Mouse (Mus musculus): ENCODE results near the gene Grhpr. TPM values are rescaled to one million over a fixed set of nuclear protein-coding genes. Genes with fewer than 3 reads are reported as not detected.

The Grhpr gene
- 48.6 and 48.8 TPM in 2 replicates for polyA plus RNA-seq (2014; fragmentation: Nextera tagmentation; extraction: Ambion mirVana)

DNA sequence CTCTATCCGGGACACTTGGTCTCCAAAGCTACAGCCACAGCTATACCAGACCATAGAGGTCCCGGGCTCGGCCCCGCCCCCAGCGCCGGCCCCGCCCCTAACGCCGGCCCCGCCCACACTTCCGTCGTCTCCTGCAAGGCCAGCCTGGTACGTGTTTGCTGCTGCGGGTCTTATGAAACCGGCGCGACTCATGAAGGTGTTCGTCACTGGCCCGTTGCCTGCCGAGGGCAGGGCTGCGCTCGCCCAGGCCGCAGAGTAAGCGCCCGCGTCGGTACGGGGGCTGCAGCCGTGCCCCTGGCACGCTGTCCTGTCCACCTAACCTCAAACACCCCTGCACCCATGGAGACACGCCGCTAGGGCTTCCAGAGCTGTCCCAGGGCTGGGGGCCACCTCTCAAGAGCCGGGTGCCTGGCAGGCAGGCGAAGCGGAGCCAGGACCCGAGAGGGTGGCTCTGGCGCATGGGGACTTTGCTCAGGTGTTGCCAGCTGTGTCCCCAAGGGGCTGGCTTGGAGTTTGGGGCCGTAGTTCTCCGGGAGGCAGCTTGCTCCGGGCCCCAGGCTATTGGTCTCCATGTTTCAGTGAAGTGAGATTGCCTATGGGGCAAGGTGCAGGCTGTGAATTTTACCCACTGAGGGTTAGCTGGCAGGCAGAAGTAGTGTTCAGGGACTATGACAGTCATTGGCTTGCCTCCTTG, at the start of gene Grhpr:
Gene Grhpr (plus strand): TSS at position 116 of the 694 bp plus-strand sequence.
- Histone ChIP-seq H3K27ac (ENCODE audit: low read depth, low read length) (no peak within 1 kb of the TSS), H3K9ac (ENCODE audit: low read length) (peak within 1 kb of the TSS; percentile 72), H3K27me3 (ENCODE audit: control insufficient read depth, insufficient read depth, low read length) (no peaks in the 10 kb centered on the region), H3K4me3 (ENCODE audit: low read depth, low read length) (peak within 1 kb of the TSS; percentile 58), H3K9me3 (ENCODE audit: control insufficient read depth, low read length) (no peaks in the 10 kb centered on the region), H3K4me2 (ENCODE audit: low read depth, low read length, severe bottlenecking) (peak within 1 kb of the TSS; percentile 88), H3K36me3 (ENCODE audit: control insufficient read depth, insufficient read depth, low read length) (no peaks in the 10 kb centered on the region), H3K4me1 (replicated peaks; ENCODE audit: control insufficient read depth, insufficient read depth, low read length) (no peaks in the 10 kb centered on the region)
- peak; percentile 93 for ATAC-seq (replicated peaks; ENCODE audit: low FRiP score)
- WGBS = under 1% methylated on average over 40 of the region's 40 CpGs
- peak; percentile 96 for DNase-seq (ENCODE audit: low spot score)

- no peak for ATAC-seq (replicated peaks; ENCODE audit: low FRiP score)
- H3K36me3 ChIP-seq (ENCODE audit: control insufficient read depth, insufficient read depth, low read length) = no peaks in the 10 kb centered on the region
- no peak for DNase-seq (ENCODE audit: low spot score)
- 87% methylated on average over 6 of the region's 6 CpGs for WGBS
- H3K4me1 ChIP-seq (replicated peaks; ENCODE audit: control insufficient read depth, insufficient read depth, low read length) = no peaks in the 10 kb centered on the region
- no peak overlapping the region for H3K9ac ChIP-seq (ENCODE audit: low read length)
- no peak overlapping the region for H3K27ac ChIP-seq (ENCODE audit: low read depth, low read length)
- no peak overlapping the region for H3K4me2 ChIP-seq (ENCODE audit: low read depth, low read length, severe bottlenecking)
- no peaks in the 10 kb centered on the region for H3K27me3 ChIP-seq (ENCODE audit: control insufficient read depth, insufficient read depth, low read length)
- no peak overlapping the region for H3K4me3 ChIP-seq (ENCODE audit: low read depth, low read length)
- H3K9me3 ChIP-seq (ENCODE audit: control insufficient read depth, low read length) = no peaks in the 10 kb centered on the region
These were observed 49.5 kb upstream of the Grhpr start for GRCm38 (mm10) chr4:44931732-44932131.

GRCm38 (mm10) chr4:44938359-44939340, 42.5 kb upstream of the Grhpr start:
- Histone ChIP-seq H3K4me3 (ENCODE audit: low read depth, low read length) (no peak overlapping the region), H3K9me3 (ENCODE audit: control insufficient read depth, low read length) (no peaks in the 10 kb centered on the region), H3K9ac (ENCODE audit: low read length) (no peak overlapping the region), H3K27me3 (ENCODE audit: control insufficient read depth, insufficient read depth, low read length) (no peaks in the 10 kb centered on the region), H3K27ac (ENCODE audit: low read depth, low read length) (no peak overlapping the region), H3K36me3 (ENCODE audit: control insufficient read depth, insufficient read depth, low read length) (no peaks in the 10 kb centered on the region), H3K4me1 (replicated peaks; ENCODE audit: control insufficient read depth, insufficient read depth, low read length) (no peaks in the 10 kb centered on the region), H3K4me2 (ENCODE audit: low read depth, low read length, severe bottlenecking) (no peak overlapping the region)
- WGBS = 83% methylated on average over 8 of the region's 8 CpGs
- ATAC-seq (replicated peaks; ENCODE audit: low FRiP score) (no peak), DNase-seq (ENCODE audit: low spot score) (no peak)

DNA sequence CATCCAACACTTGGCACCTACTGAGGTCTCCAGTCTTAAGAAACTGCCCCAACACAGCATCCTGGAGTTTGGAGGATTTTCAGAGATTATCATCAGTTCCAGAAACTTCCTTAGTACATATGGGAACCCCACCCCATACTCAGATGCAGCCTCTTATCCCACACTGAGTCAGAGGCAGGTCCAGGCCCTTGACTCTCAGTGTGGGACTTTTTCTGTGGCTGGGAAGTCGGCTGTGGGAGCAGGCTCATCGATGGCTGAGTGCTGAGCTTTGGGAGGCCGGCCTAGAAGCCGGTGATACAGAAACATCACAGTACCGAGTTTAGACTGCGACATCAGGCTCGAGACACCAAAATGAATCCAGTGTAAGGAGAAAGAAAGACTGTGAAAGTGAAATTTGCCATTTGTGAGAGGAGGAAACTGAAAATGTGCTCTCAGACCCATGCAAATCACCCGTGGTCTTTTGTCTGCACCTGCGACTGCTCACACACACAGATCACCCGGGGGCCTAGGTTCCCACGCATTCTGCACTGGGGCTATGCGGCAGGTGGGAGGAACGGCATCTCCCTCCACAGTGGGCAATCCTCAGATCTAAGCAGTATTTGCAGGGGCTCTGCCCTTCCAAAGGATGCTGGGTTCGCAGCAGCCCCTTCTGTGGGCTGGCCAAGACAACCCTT, 41.5 kb upstream of the Grhpr start:
- ATAC-seq (replicated peaks; ENCODE audit: low FRiP score) (no peak), DNase-seq (ENCODE audit: low spot score) (peak; percentile 26)
- Histone ChIP-seq H3K27ac (ENCODE audit: low read depth, low read length) (no peak overlapping the region), H3K36me3 (ENCODE audit: control insufficient read depth, insufficient read depth, low read length) (no peaks in the 10 kb centered on the region), H3K9ac (ENCODE audit: low read length) (no peak overlapping the region), H3K9me3 (ENCODE audit: control insufficient read depth, low read length) (no peaks in the 10 kb centered on the region), H3K4me2 (ENCODE audit: low read depth, low read length, severe bottlenecking) (no peak overlapping the region), H3K4me1 (replicated peaks; ENCODE audit: control insufficient read depth, insufficient read depth, low read length) (no peaks in the 10 kb centered on the region), H3K4me3 (ENCODE audit: low read depth, low read length) (no peak overlapping the region), H3K27me3 (ENCODE audit: control insufficient read depth, insufficient read depth, low read length) (no peaks in the 10 kb centered on the region)
- 86% methylated on average over 14 of the region's 14 CpGs for WGBS

- DNase-seq (ENCODE audit: low spot score) = no peak
- Histone ChIP-seq H3K4me1 (replicated peaks; ENCODE audit: control insufficient read depth, insufficient read depth, low read length) (no peaks in the 10 kb centered on the region), H3K9ac (ENCODE audit: low read length) (no peak overlapping the region), H3K4me3 (ENCODE audit: low read depth, low read length) (no peak overlapping the region), H3K27ac (ENCODE audit: low read depth, low read length) (no peak overlapping the region), H3K4me2 (ENCODE audit: low read depth, low read length, severe bottlenecking) (no peak overlapping the region), H3K36me3 (ENCODE audit: control insufficient read depth, insufficient read depth, low read length) (no peaks in the 10 kb centered on the region), H3K9me3 (ENCODE audit: control insufficient read depth, low read length) (no peaks in the 10 kb centered on the region), H3K27me3 (ENCODE audit: control insufficient read depth, insufficient read depth, low read length) (no peaks in the 10 kb centered on the region)
- WGBS = 86% methylated on average over 9 of the region's 9 CpGs
- ATAC-seq (replicated peaks; ENCODE audit: low FRiP score) = no peak
These were observed 40.9 kb upstream of the Grhpr start for GRCm38 (mm10) chr4:44940286-44940685.

DNA sequence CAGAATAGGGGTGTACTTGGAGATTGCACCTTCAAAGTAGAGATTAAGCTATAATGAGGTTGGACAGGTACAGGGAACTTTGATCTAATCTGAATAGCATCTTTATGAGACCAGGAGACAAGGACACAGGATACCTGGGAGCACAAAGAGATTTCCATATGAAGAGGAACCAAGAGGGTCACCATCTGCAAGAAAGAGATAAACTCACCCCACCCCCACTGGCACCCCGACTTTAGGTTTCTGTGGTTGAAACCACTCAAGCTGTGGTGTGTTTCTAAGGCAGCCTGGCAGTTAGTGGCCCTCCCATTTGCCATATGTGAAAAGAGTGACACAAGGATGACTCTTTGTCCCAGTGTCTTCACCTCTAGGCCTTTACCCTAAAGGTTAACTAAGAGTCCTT, 39.0 kb upstream of the Grhpr start:
- H3K4me1 ChIP-seq (replicated peaks; ENCODE audit: control insufficient read depth, insufficient read depth, low read length) = no peaks in the 10 kb centered on the region
- no peak overlapping the region for H3K4me3 ChIP-seq (ENCODE audit: low read depth, low read length)
- H3K9me3 ChIP-seq (ENCODE audit: control insufficient read depth, low read length) = no peaks in the 10 kb centered on the region
- H3K9ac ChIP-seq (ENCODE audit: low read length) = no peak overlapping the region
- no peaks in the 10 kb centered on the region for H3K27me3 ChIP-seq (ENCODE audit: control insufficient read depth, insufficient read depth, low read length)
- no peaks in the 10 kb centered on the region for H3K36me3 ChIP-seq (ENCODE audit: control insufficient read depth, insufficient read depth, low read length)
- WGBS = 89% methylated on average over 1 of the region's 1 CpGs
- H3K27ac ChIP-seq (ENCODE audit: low read depth, low read length) = no peak overlapping the region
- no peak overlapping the region for H3K4me2 ChIP-seq (ENCODE audit: low read depth, low read length, severe bottlenecking)
- DNase-seq (ENCODE audit: low spot score) = no peak
- no peak for ATAC-seq (replicated peaks; ENCODE audit: low FRiP score)

GRCm38 (mm10) chr4:44943480-44943879, 37.7 kb upstream of the Grhpr start:
- Histone ChIP-seq H3K4me3 (ENCODE audit: low read depth, low read length) (no peak overlapping the region), H3K36me3 (ENCODE audit: control insufficient read depth, insufficient read depth, low read length) (no peaks in the 10 kb centered on the region), H3K4me2 (ENCODE audit: low read depth, low read length, severe bottlenecking) (no peak overlapping the region), H3K4me1 (replicated peaks; ENCODE audit: control insufficient read depth, insufficient read depth, low read length) (no peaks in the 10 kb centered on the region), H3K9me3 (ENCODE audit: control insufficient read depth, low read length) (no peaks in the 10 kb centered on the region), H3K27ac (ENCODE audit: low read depth, low read length) (no peak overlapping the region), H3K27me3 (ENCODE audit: control insufficient read depth, insufficient read depth, low read length) (no peaks in the 10 kb centered on the region), H3K9ac (ENCODE audit: low read length) (no peak overlapping the region)
- ATAC-seq (replicated peaks; ENCODE audit: low FRiP score) (no peak), DNase-seq (ENCODE audit: low spot score) (peak; percentile 29)
- WGBS = 87% methylated on average over 6 of the region's 6 CpGs

DNA sequence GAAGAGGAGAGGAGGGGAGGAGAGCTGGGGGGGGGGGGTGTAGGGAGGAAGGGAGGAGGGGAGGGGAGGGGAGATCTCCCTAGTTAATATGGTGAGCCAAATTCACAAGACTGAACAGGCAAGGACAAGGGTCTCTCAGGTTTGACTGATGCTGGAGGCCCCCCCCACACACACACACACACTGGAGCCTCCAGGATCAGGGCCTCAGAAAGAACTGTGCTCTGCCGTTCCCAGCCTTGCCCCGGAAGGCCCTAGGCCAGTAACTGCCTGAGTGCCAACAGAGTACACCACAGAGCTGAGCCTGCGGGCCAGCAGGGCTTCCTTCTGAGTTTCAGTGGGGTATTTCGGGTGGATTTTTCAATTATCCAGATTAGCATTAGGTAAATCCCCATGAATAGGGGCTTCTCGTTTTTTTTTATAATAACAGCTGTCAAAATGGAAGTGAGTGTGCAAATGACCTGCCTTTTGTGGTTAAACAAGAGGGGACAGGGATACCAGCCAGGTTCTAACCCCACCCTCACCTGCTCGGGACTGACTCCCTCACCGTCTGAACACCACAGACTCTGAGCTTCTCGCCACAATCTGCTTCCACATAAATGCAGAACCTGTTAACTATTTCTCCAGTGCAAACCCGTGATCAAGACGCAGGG, 36.6 kb upstream of the Grhpr start:
- H3K9ac ChIP-seq (ENCODE audit: low read length) = no peak overlapping the region
- WGBS = 82% methylated on average over 10 of the region's 10 CpGs
- no peaks in the 10 kb centered on the region for H3K9me3 ChIP-seq (ENCODE audit: control insufficient read depth, low read length)
- H3K4me3 ChIP-seq (ENCODE audit: low read depth, low read length) = no peak overlapping the region
- no peaks in the 10 kb centered on the region for H3K36me3 ChIP-seq (ENCODE audit: control insufficient read depth, insufficient read depth, low read length)
- DNase-seq (ENCODE audit: low spot score) (no peak), ATAC-seq (replicated peaks; ENCODE audit: low FRiP score) (no peak)
- H3K4me1 ChIP-seq (replicated peaks; ENCODE audit: control insufficient read depth, insufficient read depth, low read length) = no peaks in the 10 kb centered on the region
- H3K4me2 ChIP-seq (ENCODE audit: low read depth, low read length, severe bottlenecking) = no peak overlapping the region
- no peaks in the 10 kb centered on the region for H3K27me3 ChIP-seq (ENCODE audit: control insufficient read depth, insufficient read depth, low read length)
- H3K27ac ChIP-seq (ENCODE audit: low read depth, low read length) = no peak overlapping the region

Measured in forebrain, embryonic 11.5 days (tissue).